Mouse (Mus musculus) stomach, embryonic 14.5 days (tissue): ENCODE measurements around the gene Gng7. TPM values are rescaled to one million over a fixed set of nuclear protein-coding genes. Genes with fewer than 3 reads are reported as not detected.

Source experiments
- ATAC-seq: fragments of 200-750 bp; cut with Nextera tagmentation; 2 replicates; pipeline ENCODE4 v1.8.0; 2017; ENCODE audit warnings: low read depth, moderate TSS enrichment; ENCODE audit not compliant: insufficient number of reproducible peaks, insufficient read depth, low FRiP score
- H3K27ac ChIP-seq: fragments of 300-500 bp; sonication (generic); 2 replicates; pipeline ENCODE4 v1.5.1; 2014; ENCODE audit warnings: mild to moderate bottlenecking, low read length, moderate library complexity, mixed read lengths
- H3K27me3 ChIP-seq: fragments of 300-500 bp; sonication (generic); 2 replicates; pipeline ENCODE4 v1.6.1; 2014; ENCODE audit warnings: low read length, control low read depth, mixed read lengths; ENCODE audit not compliant: control insufficient read depth, insufficient read depth
- H3K36me3 ChIP-seq: fragments of 300-500 bp; sonication (generic); 2 replicates; pipeline ENCODE4 v1.6.1; 2014; ENCODE audit warnings: mild to moderate bottlenecking, control low read depth, low read length, moderate library complexity, mixed read lengths; ENCODE audit not compliant: control insufficient read depth, insufficient read depth
- H3K4me1 ChIP-seq: fragments of 300-500 bp; sonication (generic); 2 replicates; pipeline ENCODE4 v1.6.1; 2014; ENCODE audit warnings: low read length, control low read depth, mixed read lengths; ENCODE audit not compliant: control insufficient read depth, insufficient read depth
- H3K4me2 ChIP-seq: fragments of 300-500 bp; sonication (generic); replicated peaks from 2 replicates; pipeline ENCODE4 v1.6.1; 2014; ENCODE audit warnings: low read depth, low read length, control low read depth
- H3K4me3 ChIP-seq: fragments of 300-500 bp; sonication (generic); 2 replicates; pipeline ENCODE4 v1.5.1; 2014; ENCODE audit warnings: low read depth, low read length, control low read depth
- H3K9ac ChIP-seq: fragments of 300-500 bp; sonication (generic); replicated peaks from 2 replicates; pipeline ENCODE4 v1.6.1; 2014; ENCODE audit warnings: low read depth, mild to moderate bottlenecking, control low read depth, low read length, moderate library complexity, mixed read lengths
- H3K9me3 ChIP-seq: fragments of 300-500 bp; sonication (generic); 2 replicates; pipeline ENCODE4 v1.6.1; 2016; ENCODE audit warnings: low read depth, low read length, control low read depth; ENCODE audit not compliant: control insufficient read depth
- WGBS: fragments of 180-500 bp; shearing (Covaris S2); extraction: QIAGEN DNeasy Blood & Tissue Kit; methylation state at CpG from one replicate; pipeline ENCODE4 v1.1.7; 2014; 5-methylcytosine and 5-hydroxymethylcytosine counted together
- polyA plus RNA-seq: library from polyadenylated mRNA; unstranded; fragments of >200 nt; fragmentation: Nextera tagmentation; extraction: Ambion mirVana; gene quantifications from 2 replicates; pipeline ENCODE4 v1.2.1, GENCODE M21; 2014

Gng7 gene
- polyA plus RNA-seq, 1 experiment from 2014 or later, result 4.7 TPM

DNA sequence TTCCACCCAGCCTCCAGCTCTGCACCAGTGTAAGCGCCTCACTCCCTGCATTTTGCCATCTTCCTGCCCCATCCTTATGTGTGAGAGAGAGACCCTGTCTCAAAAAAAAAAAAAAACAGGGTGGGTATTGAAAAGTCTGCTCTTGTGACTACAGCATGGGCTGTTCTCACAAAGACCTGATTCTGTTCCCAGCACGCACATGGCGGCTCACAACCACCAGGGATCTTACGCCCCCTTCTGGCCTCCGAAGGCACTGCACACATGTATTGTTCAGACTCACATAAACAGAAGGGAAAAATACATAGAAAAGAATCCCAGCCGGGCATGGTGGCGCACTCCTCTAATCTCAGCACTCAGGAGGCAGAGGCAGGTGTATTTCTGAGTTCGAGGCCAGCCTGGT is 8.0 kb upstream of the Gng7 start:
- Histone ChIP-seq H3K4me2 (no peak overlapping the region), H3K27me3 (peaks cover 8% of the 10 kb centered on the region; the same call in 1 of the 2 replicates), H3K36me3 (no peaks in the 10 kb centered on the region), H3K27ac (no peak overlapping the region), H3K9me3 (no peaks in the 10 kb centered on the region), H3K9ac (no peak overlapping the region), H3K4me1 (peaks cover 4% of the 10 kb centered on the region; the same call in 1 of the 2 replicates), H3K4me3 (no peak overlapping the region)
- WGBS, result 57% methylated on average over 8 of the region's 8 CpGs
- no peak for ATAC-seq

DNA sequence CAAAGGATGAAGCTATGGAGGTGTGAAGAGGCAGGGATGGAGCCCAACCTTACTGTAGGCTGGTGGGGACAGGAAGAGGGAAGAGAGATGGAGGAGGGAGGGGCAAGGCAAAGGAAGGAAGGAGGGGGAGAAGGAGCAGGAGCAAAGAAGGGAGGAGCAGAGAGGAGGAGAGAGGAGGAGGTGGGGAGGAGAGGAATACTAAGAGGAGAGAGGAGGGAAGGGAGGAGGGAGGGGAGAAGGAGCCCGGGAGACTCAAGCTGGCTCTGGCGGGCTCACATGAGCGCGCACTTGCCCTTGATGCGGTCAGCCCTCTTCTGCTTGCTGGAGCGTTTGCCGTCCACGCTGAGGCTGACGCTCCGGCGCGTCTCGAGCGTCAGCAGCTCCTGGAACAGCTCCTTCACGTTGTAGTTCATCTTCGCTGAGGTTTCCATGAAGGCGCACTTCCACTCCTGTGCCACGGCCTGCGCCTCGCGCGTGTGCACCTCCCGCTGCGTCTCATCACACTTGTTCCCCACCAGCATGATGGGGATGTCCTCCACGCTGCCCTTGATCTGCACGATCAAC is 6.9 kb upstream of the Gng7 start:
- Histone ChIP-seq H3K9me3 (no peaks in the 10 kb centered on the region), H3K27me3 (peaks cover 8% of the 10 kb centered on the region; the same call in 1 of the 2 replicates), H3K4me2 (no peak overlapping the region), H3K36me3 (no peaks in the 10 kb centered on the region), H3K9ac (no peak overlapping the region), H3K4me3 (no peak overlapping the region), H3K27ac (no peak overlapping the region), H3K4me1 (peaks cover 4% of the 10 kb centered on the region; the same call in 1 of the 2 replicates)
- WGBS, result 8% methylated on average over 26 of the region's 26 CpGs
- no peak for ATAC-seq

DNA sequence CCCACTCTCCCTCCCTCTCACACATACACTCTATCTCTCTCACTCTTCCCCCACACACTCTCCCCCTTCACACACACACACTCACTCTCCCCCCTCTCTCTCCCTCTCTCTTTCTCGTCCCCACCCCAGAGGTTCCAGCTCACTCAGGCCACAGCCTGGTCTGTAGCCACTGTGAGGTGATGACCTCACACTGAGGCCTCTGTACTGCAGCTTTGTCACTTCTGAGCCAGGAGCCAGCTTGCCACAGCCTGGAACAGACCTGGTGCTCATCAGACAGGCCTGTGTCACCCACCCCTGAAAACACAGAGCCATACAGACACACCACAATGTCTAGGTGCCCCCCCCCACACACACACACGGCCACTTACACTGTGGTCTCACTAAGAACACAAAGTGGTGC is 5.5 kb upstream of the Gng7 start:
- H3K4me2 ChIP-seq, result no peak overlapping the region
- no peak overlapping the region for H3K4me3 ChIP-seq
- H3K27ac ChIP-seq, result no peak overlapping the region
- no peaks in the 10 kb centered on the region for H3K9me3 ChIP-seq
- WGBS, result 45% methylated on average over 2 of the region's 2 CpGs
- no peak overlapping the region for H3K9ac ChIP-seq
- no peaks in the 10 kb centered on the region for H3K36me3 ChIP-seq
- no peak for ATAC-seq
- peaks cover 1% of the 10 kb centered on the region; the same call in 1 of the 2 replicates for H3K4me1 ChIP-seq
- H3K27me3 ChIP-seq, result peaks cover 8% of the 10 kb centered on the region; the same call in 1 of the 2 replicates

DNA sequence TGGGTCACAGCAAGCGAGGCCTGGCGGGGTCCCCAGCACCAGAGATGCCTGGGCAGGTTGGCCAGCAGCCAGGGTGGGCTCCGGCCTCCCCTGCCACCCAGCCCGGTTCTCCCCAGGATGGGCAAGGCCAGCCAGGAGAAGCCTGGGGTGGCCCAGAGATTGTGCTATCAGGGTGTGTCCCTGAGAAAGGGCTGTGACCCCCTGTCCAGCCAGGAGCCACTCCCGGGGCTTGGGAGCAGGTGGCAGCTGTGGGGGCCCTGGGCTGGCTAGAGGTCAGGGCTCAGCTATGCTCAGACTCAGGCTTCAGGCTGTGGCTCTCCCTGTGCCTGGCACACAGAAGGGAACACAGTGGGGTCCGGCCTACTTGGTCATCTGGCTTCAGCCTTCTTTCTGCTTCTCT is 4.9 kb upstream of the Gng7 start:
- H3K9me3 ChIP-seq, result no peaks in the 10 kb centered on the region
- peaks cover 8% of the 10 kb centered on the region; the same call in 1 of the 2 replicates for H3K27me3 ChIP-seq
- no peak for ATAC-seq
- H3K36me3 ChIP-seq, result no peaks in the 10 kb centered on the region
- H3K4me2 ChIP-seq, result no peak overlapping the region
- no peak overlapping the region for H3K4me3 ChIP-seq
- H3K4me1 ChIP-seq, result no peaks in the 10 kb centered on the region
- no peak overlapping the region for H3K9ac ChIP-seq
- no peak overlapping the region for H3K27ac ChIP-seq
- WGBS, result 70% methylated on average over 6 of the region's 6 CpGs

DNA sequence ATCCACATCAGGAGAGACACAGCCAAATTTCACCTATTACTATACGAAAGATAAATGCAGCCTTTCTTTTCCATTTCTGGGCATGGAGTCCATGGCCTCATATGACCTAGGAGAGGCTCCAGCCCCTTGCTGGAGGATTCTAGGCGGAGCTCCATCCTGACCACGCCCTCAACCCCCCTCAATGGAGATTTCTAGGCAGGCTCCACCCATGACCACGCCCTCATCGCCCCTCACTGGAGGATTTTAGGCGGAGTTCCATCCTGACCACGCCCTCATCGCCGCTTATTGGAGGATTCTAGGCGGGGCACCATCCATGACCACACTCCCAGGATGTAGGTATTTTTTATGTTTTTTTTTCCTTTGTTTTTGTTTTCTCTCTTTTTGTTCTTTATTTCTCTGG is 3.6 kb upstream of the Gng7 start:
- Histone ChIP-seq H3K4me3 (no peak overlapping the region), H3K27me3 (peaks cover 8% of the 10 kb centered on the region; the same call in 1 of the 2 replicates), H3K36me3 (no peaks in the 10 kb centered on the region), H3K9ac (no peak overlapping the region), H3K27ac (no peak overlapping the region), H3K9me3 (no peaks in the 10 kb centered on the region), H3K4me1 (no peaks in the 10 kb centered on the region), H3K4me2 (no peak overlapping the region)
- no peak for ATAC-seq
- 37% methylated on average over 10 of the region's 10 CpGs for WGBS

DNA sequence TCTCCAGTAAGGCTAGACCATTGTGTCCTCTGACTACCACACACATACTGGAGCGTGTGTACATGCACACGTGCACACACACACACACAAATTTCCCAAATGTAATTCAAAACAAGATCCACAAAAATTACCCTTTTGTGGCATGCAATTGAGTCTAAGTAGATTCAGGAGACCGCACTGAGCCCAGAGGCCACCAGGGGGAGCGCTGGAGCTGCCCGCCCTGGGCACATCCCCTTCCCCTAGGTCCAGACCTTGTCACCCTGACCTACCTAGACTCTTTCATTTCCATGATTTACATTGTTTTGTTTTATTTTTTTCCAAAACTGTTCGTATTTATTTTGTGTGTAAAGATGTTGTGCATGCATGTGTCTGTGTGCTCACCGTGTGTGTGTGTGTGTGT is 1.9 kb upstream of the Gng7 start:
- Histone ChIP-seq H3K9me3 (no peaks in the 10 kb centered on the region), H3K27me3 (no peaks in the 10 kb centered on the region), H3K27ac (no peak overlapping the region), H3K4me2 (no peak overlapping the region), H3K4me1 (no peaks in the 10 kb centered on the region), H3K4me3 (no peak overlapping the region), H3K36me3 (no peaks in the 10 kb centered on the region), H3K9ac (no peak overlapping the region)
- ATAC-seq, result no peak
- 9% methylated on average over 7 of the region's 7 CpGs for WGBS

DNA sequence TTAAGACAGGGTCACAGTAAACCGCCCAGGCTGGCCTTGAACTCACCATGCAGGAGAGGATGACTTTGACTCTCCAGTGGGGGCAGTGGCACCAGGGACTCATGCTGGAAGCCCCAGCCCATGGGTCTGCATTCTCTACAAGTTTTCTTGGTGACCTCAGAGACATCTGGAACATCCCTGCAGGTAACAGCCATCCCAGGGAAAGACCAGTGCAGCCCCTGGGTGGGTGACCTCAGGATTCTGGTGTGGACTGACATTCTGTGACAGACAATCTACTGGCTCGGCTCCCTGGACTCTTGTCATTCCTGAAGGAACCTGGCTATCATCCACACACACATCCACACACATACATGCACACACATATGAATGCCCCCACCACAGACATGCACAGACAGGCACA is 921 bp upstream of the Gng7 start:
- Histone ChIP-seq H3K27me3 (no peaks in the 10 kb centered on the region), H3K4me3 (no peak overlapping the region), H3K36me3 (no peaks in the 10 kb centered on the region), H3K9ac (no peak overlapping the region), H3K4me1 (no peaks in the 10 kb centered on the region), H3K4me2 (no peak overlapping the region), H3K27ac (no peak overlapping the region), H3K9me3 (no peaks in the 10 kb centered on the region)
- 76% methylated on average over 2 of the region's 2 CpGs for WGBS
- no peak for ATAC-seq

DNA sequence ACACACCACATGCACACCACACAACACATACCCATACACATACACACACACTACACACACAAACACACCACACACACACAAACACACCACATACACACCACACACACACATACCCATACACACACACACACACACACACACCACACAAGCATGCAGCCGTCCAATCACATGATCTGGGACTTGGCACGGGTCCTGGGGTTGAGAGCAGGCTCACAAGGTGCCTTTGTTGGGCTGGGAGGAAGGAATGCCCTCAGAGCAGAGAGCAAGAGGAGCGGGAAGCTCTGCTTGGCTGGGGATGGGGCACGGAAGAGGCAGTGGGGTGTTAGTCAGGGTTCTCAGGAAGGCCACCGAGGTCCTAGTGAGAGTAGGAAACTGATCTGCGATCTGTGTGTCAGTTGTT is 3.9 kb downstream of the Gng7 start:
- 67% methylated on average over 6 of the region's 6 CpGs for WGBS
- no peak overlapping the region for H3K27ac ChIP-seq
- no peak overlapping the region for H3K4me2 ChIP-seq

DNA sequence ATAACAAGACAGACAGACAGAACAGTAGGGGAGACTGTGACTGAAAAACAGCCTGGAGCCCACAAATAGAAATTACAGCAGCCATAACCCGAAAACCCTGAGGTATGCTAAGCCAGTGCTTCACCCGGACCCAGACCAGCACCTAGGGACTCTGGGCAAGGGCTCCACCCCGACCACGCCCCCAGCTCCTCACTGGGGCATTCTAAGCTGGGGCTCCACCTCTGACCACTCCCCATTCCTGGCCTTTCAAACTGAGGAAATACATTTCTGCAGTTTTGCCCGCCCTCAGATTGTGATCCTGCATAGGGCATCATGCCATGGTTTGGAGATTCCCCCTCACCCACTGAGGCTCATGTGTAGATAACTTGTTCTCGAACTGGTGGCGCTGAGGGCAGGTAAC is 7.5 kb downstream of the Gng7 start:
- H3K27me3 ChIP-seq, result no peaks in the 10 kb centered on the region
- no peak overlapping the region for H3K4me2 ChIP-seq
- H3K4me3 ChIP-seq, result no peak overlapping the region
- no peaks in the 10 kb centered on the region for H3K4me1 ChIP-seq
- H3K9ac ChIP-seq, result no peak overlapping the region
- H3K27ac ChIP-seq, result no peak overlapping the region
- no peak for ATAC-seq
- no peaks in the 10 kb centered on the region for H3K36me3 ChIP-seq
- 31% methylated on average over 7 of the region's 7 CpGs for WGBS
- no peaks in the 10 kb centered on the region for H3K9me3 ChIP-seq

More for the DNA sequence above, 3.9 kb downstream of the Gng7 start:
- Histone ChIP-seq H3K9me3 (no peaks in the 10 kb centered on the region), H3K4me3 (no peak overlapping the region), H3K36me3 (no peaks in the 10 kb centered on the region), H3K9ac (no peak overlapping the region), H3K4me1 (no peaks in the 10 kb centered on the region), H3K27me3 (no peaks in the 10 kb centered on the region)
- no peak for ATAC-seq
